Mouse (Mus musculus) kidney, adult 2 months (tissue): ENCODE measurements around the gene Rtel1.

Source experiments
- CTCF ChIP-seq: fragments of 200-500 bp; conservative IDR thresholded peaks from 2 replicates; pipeline ENCODE4 v1.5.1; 2011; ENCODE audit warnings: low read depth, mild to moderate bottlenecking, control low read depth, low read length, moderate library complexity, mixed read lengths; ENCODE audit not compliant: insufficient read depth, insufficient read length
- POLR2A ChIP-seq: fragments of 200-500 bp; IDR thresholded peaks from one replicate; pipeline ENCODE4 v1.6.1; 2011; ENCODE audit warnings: low read depth, low read length, control low read depth

DNA sequence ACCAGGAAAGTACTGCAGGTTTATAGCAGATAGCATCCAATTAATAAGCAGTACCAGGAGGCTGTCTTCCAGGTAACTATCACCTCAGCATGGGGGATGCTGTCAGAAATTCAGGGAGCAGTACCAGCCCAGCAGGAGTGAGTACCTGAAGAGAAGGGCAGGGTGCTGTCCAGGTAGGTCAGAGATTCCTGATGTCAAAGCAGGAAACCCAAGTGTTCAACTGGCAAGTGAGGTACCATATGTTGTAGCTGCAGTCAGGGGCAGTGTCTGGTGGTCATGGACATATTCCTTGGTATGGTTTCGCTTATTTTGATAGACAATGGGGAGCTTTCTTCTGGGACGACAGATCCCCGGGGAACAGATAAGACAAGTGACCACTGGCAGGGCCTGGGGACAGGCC is 7.1 kb upstream of the Rtel1 start:
- TF ChIP-seq CTCF (no peak), POLR2A (no peak)
